Mouse (Mus musculus) CH12.LX (cell line): ENCODE measurements at regions not wholly inside any gene's neighbourhood (a gene's known extent, or its start where the extent isn't known, plus 50 kb on each side); places are given as distances from the start of the nearest gene placed in this dataset.

ENCODE experiments used
- DNase-seq: peaks from one replicate; pipeline ENCODE4 v3.0.0-alpha.2; 2013; ENCODE audit errors: extremely low read depth
- H3K27ac ChIP-seq: 2 replicates; pipeline ENCODE4 v1.5.1; 2012; ENCODE audit warnings: low read depth, mild to moderate bottlenecking, control low read depth, moderate library complexity; ENCODE audit not compliant: insufficient read depth
- H3K27me3 ChIP-seq: replicated peaks from 2 replicates; pipeline ENCODE3; 2012; ENCODE audit warnings: inconsistent platforms
- H3K36me3 ChIP-seq, 2 experiments: replicated peaks in 1 of 2; 2 replicates each; pipeline versions ENCODE3 to v1.6.1; 2012; ENCODE audit warnings: inconsistent platforms in 1 of 2, low read length in 1 of 2, mild to moderate bottlenecking in 1 of 2, mixed read lengths in 1 of 2, moderate library complexity in 1 of 2; ENCODE audit not compliant: control insufficient read depth in 1 of 2, insufficient read depth in 1 of 2
- H3K4me1 ChIP-seq, 2 experiments: 2 replicates each; pipeline ENCODE4 v1.6.1; 2012; ENCODE audit warnings: inconsistent platforms in 1 of 2, moderate library complexity in 1 of 2; ENCODE audit not compliant: insufficient read depth in 2 of 2, control insufficient read depth in 1 of 2
- H3K4me2 ChIP-seq: 2 replicates; pipeline ENCODE4 v1.6.1; 2012; ENCODE audit warnings: low read depth, mild to moderate bottlenecking, control low read depth; ENCODE audit not compliant: poor library complexity, insufficient read depth, severe bottlenecking
- H3K4me3 ChIP-seq, 3 experiments: fragments of 150-350 bp in 1 of 3; sonication (generic) in 1 of 3; replicated peaks in 1 of 3; 2 replicates each; pipeline versions ENCODE3 to v1.5.1; 2011 to 2012; ENCODE audit warnings: low read depth in 2 of 3, low read length in 2 of 3, mild to moderate bottlenecking in 2 of 3, moderate library complexity in 2 of 3, control low read depth in 1 of 3, improper control_type of control experiment in 1 of 3, inconsistent platforms in 1 of 3, mixed read lengths in 1 of 3; ENCODE audit not compliant: poor library complexity in 1 of 3
- H3K79me2 ChIP-seq: replicated peaks from 2 replicates; pipeline ENCODE4 v1.6.1; 2012; ENCODE audit warnings: mild to moderate bottlenecking, moderate library complexity; ENCODE audit not compliant: control insufficient read depth, poor library complexity, insufficient read depth, severe bottlenecking; ENCODE audit errors: extremely low read depth
- H3K9ac ChIP-seq: 2 replicates; pipeline ENCODE4 v1.6.1; 2012; ENCODE audit warnings: low read depth, mild to moderate bottlenecking, control low read depth, moderate library complexity; ENCODE audit not compliant: insufficient read depth
- H3K9me3 ChIP-seq: replicated peaks from 2 replicates; pipeline ENCODE3; 2012; ENCODE audit warnings: low read length, inconsistent platforms, mixed read lengths
- BHLHE40 ChIP-seq: IDR thresholded peaks from 2 replicates; pipeline ENCODE4 v1.6.1; 2011; ENCODE audit warnings: mild to moderate bottlenecking, low read depth, low read length, improper control_type of control experiment
- CHD1 ChIP-seq: IDR thresholded peaks from 2 replicates; pipeline ENCODE4 v1.6.1; 2012; ENCODE audit warnings: low read depth, low read length, improper control_type of control experiment, inconsistent platforms
- CTCF ChIP-seq, 2 experiments: IDR thresholded peaks in 1 of 2; conservative IDR thresholded peaks in 1 of 2; 2 replicates each; pipeline ENCODE4 v1.5.1; 2011 to 2012; ENCODE audit warnings: low read depth in 2 of 2, low read length in 2 of 2, improper control_type of control experiment in 1 of 2, inconsistent platforms in 1 of 2, mild to moderate bottlenecking in 1 of 2, moderate library complexity in 1 of 2
- GABPA ChIP-seq: IDR thresholded peaks from 2 replicates; pipeline ENCODE4 v1.6.1; 2012; ENCODE audit warnings: low read depth, low read length, improper control_type of control experiment, inconsistent platforms; ENCODE audit not compliant: insufficient replicate concordance
- JUN ChIP-seq: IDR thresholded peaks from 2 replicates; pipeline ENCODE4 v1.6.1; 2011; ENCODE audit warnings: low read depth, mild to moderate bottlenecking, low read length, improper control_type of control experiment, moderate library complexity; ENCODE audit not compliant: insufficient read depth
- JUND ChIP-seq: conservative IDR thresholded peaks from 2 replicates; pipeline ENCODE4 v1.6.1; 2011; ENCODE audit warnings: low read depth, low read length, improper control_type of control experiment
- MAFK ChIP-seq: IDR thresholded peaks from 2 replicates; pipeline ENCODE4 v1.6.1; 2011; ENCODE audit warnings: low read length, improper control_type of control experiment; ENCODE audit not compliant: insufficient replicate concordance
- MAX ChIP-seq: IDR thresholded peaks from 2 replicates; pipeline ENCODE4 v1.6.1; 2011; ENCODE audit warnings: low read length, improper control_type of control experiment
- MXI1 ChIP-seq: IDR thresholded peaks from 2 replicates; pipeline ENCODE4 v1.6.1; 2011; ENCODE audit warnings: mild to moderate bottlenecking, low read depth, low read length, improper control_type of control experiment
- NELFE ChIP-seq: IDR thresholded peaks from 2 replicates; pipeline ENCODE4 v1.6.1; 2011; ENCODE audit warnings: low read depth, low read length, improper control_type of control experiment
- NRF1 ChIP-seq: IDR thresholded peaks from 2 replicates; pipeline ENCODE4 v1.6.1; 2014; ENCODE audit warnings: low read depth, mild to moderate bottlenecking, inconsistent platforms, low read length, improper control_type of control experiment, moderate library complexity
- POLR2A ChIP-seq: IDR thresholded peaks from 2 replicates; pipeline ENCODE4 v1.6.1; 2011; ENCODE audit warnings: low read depth, mild to moderate bottlenecking, improper control_type of control experiment, low read length
- RCOR1 ChIP-seq: conservative IDR thresholded peaks from 2 replicates; pipeline ENCODE4 v1.6.1; 2012; ENCODE audit warnings: low read depth, mild to moderate bottlenecking, inconsistent platforms, low read length, improper control_type of control experiment
- TBP ChIP-seq: conservative IDR thresholded peaks from 2 replicates; pipeline ENCODE4 v1.6.1; 2011; ENCODE audit warnings: low read depth, low read length, improper control_type of control experiment
- USF2 ChIP-seq: conservative IDR thresholded peaks from 2 replicates; pipeline ENCODE4 v1.6.1; 2011; ENCODE audit warnings: low read depth, low read length, improper control_type of control experiment
- ZNF384 ChIP-seq: IDR thresholded peaks from 2 replicates; pipeline ENCODE4 v1.6.1; 2012; ENCODE audit warnings: low read depth, low read length, improper control_type of control experiment, inconsistent platforms
- dilution Hi-C: fragments of 300-500 bp; cut with MboI; formaldehyde crosslinking; loops from 2 replicates; pipeline ENCODE4 v1.14.3; 2020; ENCODE audit warnings: low sequenced_read_pairs; ENCODE audit not compliant: extremely low pct_unique_long_range_greater_than_20kb, extremely low pct_ligation_motif_present
- in situ Hi-C: fragments of 300-500 bp; cut with MboI; formaldehyde crosslinking; loops from 3 replicates; pipeline ENCODE4 v1.14.3; 2019; ENCODE audit warnings: low sequenced_read_pairs, low pct_ligation_motif_present, low pct_unique_long_range_greater_than_20kb, mixed read lengths

GRCm38 (mm10) chr5:68313187-68313586 lies 281.6 kb downstream of the Grxcr1 start:
- dilution Hi-C loops = no loop called here
- no peak for DNase-seq
- Histone ChIP-seq H3K4me3 (no peak overlapping the region), H3K79me2 (no peaks in the 10 kb centered on the region), H3K9me3 (no peaks in the 10 kb centered on the region), H3K36me3 (no peaks in the 10 kb centered on the region), H3K4me2 (no peak overlapping the region), H3K27me3 (no peaks in the 10 kb centered on the region), H3K9ac (no peak overlapping the region), H3K4me1 (no peaks in the 10 kb centered on the region), H3K27ac (no peak overlapping the region)
- in situ Hi-C loops = no loop called here
- TF ChIP-seq MAFK = no peak
- no peak for TF ChIP-seq CHD1
- TF ChIP-seq MAX = no peak
- no peak for TF ChIP-seq TBP
- no peak for TF ChIP-seq USF2
- TF ChIP-seq BHLHE40 = no peak
- TF ChIP-seq MXI1 = no peak
- no peak for TF ChIP-seq NRF1
- no peak for TF ChIP-seq ZNF384
- TF ChIP-seq POLR2A = no peak
- TF ChIP-seq GABPA = no peak

- TF ChIP-seq CTCF (conservative IDR thresholded peaks at IDR 0.05 in 1 of 2, IDR thresholded peaks at IDR 0.05 in 1 of 2; ENCODE audit: low read depth in 2 of 2, low read length in 2 of 2) (no peak), TBP (no peak), CHD1 (no peak), NELFE (no peak), JUND (no peak), BHLHE40 (no peak), RCOR1 (no peak), JUN (no peak)
- Histone ChIP-seq H3K27me3 (no peaks in the 10 kb centered on the region), H3K27ac (no peak overlapping the region), H3K9ac (no peak overlapping the region), H3K4me1 (no peaks in the 10 kb centered on the region), H3K4me2 (no peak overlapping the region), H3K9me3 (no peaks in the 10 kb centered on the region), H3K79me2 (no peaks in the 10 kb centered on the region), H3K4me3 (no peak overlapping the region), H3K36me3 (no peaks in the 10 kb centered on the region)
- dilution Hi-C loops (no loop called here), in situ Hi-C loops (no loop called here)
- DNase-seq = no peak
Observed at GRCm38 (mm10) chr5:68318979-68319378, 287.3 kb downstream of the Grxcr1 start.
